Mouse (Mus musculus) liver, adult 2 months (tissue): ENCODE measurements around the gene Nedd4.

Experiments
- CTCF ChIP-seq: fragments of 200-500 bp; IDR thresholded peaks from 2 replicates; pipeline ENCODE4 v1.5.1; 2011; ENCODE audit warnings: low read depth, low read length, control low read depth
- POLR2A ChIP-seq: fragments of 200-500 bp; IDR thresholded peaks from 2 replicates; pipeline ENCODE4 v1.6.1; 2011; ENCODE audit warnings: low read length, control low read depth; ENCODE audit not compliant: insufficient read depth; ENCODE audit errors: extremely low read depth

DNA sequence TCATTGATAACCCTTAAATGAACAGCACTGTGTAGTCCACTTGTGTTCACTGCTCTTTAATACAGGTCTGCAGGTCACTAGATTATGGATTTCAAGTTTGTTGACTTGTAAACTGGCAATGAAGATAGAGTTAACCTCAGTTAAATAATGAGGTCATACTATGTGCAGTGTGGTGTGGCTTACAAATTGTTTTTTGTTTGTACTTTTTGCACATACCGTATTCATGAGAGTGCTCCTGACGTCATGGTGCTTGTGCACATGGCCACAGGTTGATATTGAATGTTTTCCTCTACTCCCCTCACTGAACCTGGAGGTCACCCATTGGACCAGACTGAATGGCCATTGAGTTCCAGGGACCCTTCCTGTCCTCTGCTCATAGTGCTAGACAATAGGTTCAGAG, 43.1 kb downstream of the Nedd4 start:
- TF ChIP-seq CTCF (no peak), POLR2A (no peak)
